Mouse (Mus musculus) layer of hippocampus, adult 2 months (tissue): ENCODE measurements at regions not wholly inside any gene's neighbourhood (a gene's known extent, or its start where the extent isn't known, plus 50 kb on each side); places are given as distances from the start of the nearest gene placed in this dataset.
"Not testable (repeated sequence)": the region's sequence is repeated elsewhere in the genome, so short reads cannot be mapped to it uniquely, and the experiment has no call there.

ENCODE experiments used
- DNase-seq, 2 experiments: peaks; one replicate each; pipeline ENCODE4 v3.0.0; 2022; ENCODE audit warnings: low spot score in 2 of 2
- H3K27ac ChIP-seq: fragments of 200-600 bp; 2 replicates; pipeline ENCODE4 v1.8.1; 2022
- H3K4me3 ChIP-seq: fragments of 200-600 bp; 2 replicates; pipeline ENCODE4 v1.8.1; 2022; ENCODE audit warnings: mild to moderate bottlenecking
- CTCF ChIP-seq: fragments of 200-600 bp; conservative IDR thresholded peaks from 2 replicates; pipeline ENCODE4 v1.8.1; 2022; ENCODE audit warnings: antibody characterized with exemption, mild to moderate bottlenecking, moderate library complexity

GRCm38 (mm10) chr2:3864872-3865271 lies 152.6 kb upstream of the Frmd4a start:
- no peak for TF ChIP-seq CTCF
- H3K4me3 ChIP-seq = no peak overlapping the region
- no peak overlapping the region for H3K27ac ChIP-seq
- no peak for DNase-seq

DNA sequence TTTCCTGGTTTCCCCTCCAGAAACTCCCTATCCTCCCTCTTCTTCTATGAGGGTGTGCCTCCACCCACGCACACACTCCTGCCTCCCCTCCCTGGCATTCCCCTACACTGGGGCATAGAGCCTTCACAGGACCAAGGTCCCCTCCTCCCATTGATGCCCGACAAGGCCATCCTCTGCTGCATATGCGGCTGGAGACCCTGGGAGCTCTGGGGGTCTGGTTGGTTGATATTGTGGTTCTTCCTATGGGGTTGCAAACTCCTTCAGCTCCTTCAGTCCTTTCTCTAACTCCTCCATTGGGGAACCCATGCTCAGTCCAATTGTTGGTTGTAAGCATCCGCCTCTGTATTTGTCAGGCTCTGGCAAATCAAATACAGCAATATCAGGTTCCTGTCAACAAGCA lies 150.8 kb upstream of the Frmd4a start:
- not testable (repeated sequence) for DNase-seq, H3K27ac ChIP-seq, H3K4me3 ChIP-seq

DNA sequence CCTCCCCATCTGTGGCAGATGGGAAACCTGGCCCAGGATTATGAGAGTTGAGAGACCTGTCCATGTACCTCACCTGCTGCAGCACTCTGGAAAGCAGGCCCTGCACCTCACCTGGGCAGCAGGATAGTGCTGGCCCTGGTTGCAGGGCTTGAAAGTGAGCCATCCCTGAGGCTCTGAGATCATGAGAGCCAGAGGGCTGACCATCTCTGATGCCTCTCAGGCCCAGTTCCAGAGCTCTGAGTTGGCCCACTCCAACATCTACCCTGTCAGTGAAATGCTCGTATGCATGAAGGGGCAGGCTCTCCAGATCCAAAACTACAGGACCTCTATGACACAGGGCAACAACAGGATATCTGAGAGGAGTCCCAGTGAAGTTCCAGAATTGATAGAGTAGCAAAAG lies 147.8 kb upstream of the Frmd4a start:
- TF ChIP-seq CTCF = no peak
- H3K4me3 ChIP-seq = no peak overlapping the region
- H3K27ac ChIP-seq = no peak overlapping the region
- no peak for DNase-seq

- DNase-seq = no peak
- Histone ChIP-seq H3K27ac (no peak overlapping the region), H3K4me3 (no peak overlapping the region)
- TF ChIP-seq CTCF = no peak
Measured at GRCm38 (mm10) chr2:3871748-3872147, 145.8 kb upstream of the Frmd4a start.

DNA sequence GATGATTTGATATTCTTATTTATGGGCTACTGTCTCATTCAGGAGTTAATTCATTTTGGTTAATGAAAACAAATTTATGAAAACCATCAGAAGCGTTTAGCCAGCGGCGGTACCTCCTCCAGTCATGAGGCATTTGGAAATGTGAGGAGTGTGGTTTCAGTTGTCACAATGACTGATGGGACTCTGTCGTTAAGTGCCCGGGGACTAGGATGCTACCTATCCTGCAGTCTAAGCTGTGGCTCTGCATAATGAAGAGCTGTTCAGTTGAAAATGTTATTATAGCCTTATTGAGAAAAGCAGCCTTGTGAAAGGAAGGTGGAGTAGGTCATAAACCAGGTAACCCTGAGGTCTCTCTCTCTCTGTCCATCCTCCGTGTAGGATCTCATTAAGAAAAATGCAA lies 130.5 kb upstream of the Frmd4a start:
- DNase-seq = no peak
- no peak overlapping the region for H3K4me3 ChIP-seq
- no peak overlapping the region for H3K27ac ChIP-seq
- no peak for TF ChIP-seq CTCF

GRCm38 (mm10) chr2:3887845-3888433 lies 129.6 kb upstream of the Frmd4a start:
- no peak overlapping the region for H3K27ac ChIP-seq
- no peak for DNase-seq
- TF ChIP-seq CTCF = no peak
- H3K4me3 ChIP-seq = peak overlapping the region; percentile 22; the same call in 1 of the 2 replicates

DNA sequence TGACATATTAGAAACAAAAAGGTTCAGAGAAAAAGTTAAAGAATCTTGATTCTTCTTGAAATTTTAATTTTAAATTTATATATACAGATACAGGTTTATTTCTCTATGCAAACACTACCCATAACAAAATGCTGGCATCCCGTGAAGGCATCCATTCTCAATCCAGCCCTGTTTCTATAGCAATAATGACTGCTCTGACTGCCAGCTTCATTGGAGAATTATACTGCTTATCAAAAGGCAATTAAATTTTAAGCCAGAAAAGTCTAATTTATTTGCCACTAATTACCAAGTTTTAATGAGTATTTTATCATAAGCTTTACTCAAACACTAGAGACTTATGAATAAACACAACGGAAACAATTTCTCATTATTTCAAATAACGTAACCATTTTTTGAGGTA lies 128.1 kb upstream of the Frmd4a start:
- no peak overlapping the region for H3K4me3 ChIP-seq
- no peak for DNase-seq
- H3K27ac ChIP-seq = no peak overlapping the region
- no peak for TF ChIP-seq CTCF

- Histone ChIP-seq H3K27ac (no peak overlapping the region), H3K4me3 (no peak overlapping the region)
- TF ChIP-seq CTCF = no peak
- DNase-seq = no peak
Measured at GRCm38 (mm10) chr2:3890462-3890861, 127.1 kb upstream of the Frmd4a start.

- TF ChIP-seq CTCF = no peak
Measured at GRCm38 (mm10) chr2:3907026-3907425, 110.5 kb upstream of the Frmd4a start.

GRCm38 (mm10) chr2:3908192-3908591 lies 109.3 kb upstream of the Frmd4a start:
- H3K27ac ChIP-seq = no peak overlapping the region
- no peak for DNase-seq
- no peak overlapping the region for H3K4me3 ChIP-seq
- TF ChIP-seq CTCF = no peak

More at GRCm38 (mm10) chr2:3907026-3907425, 110.5 kb upstream of the Frmd4a start:
- Histone ChIP-seq H3K4me3 (no peak overlapping the region), H3K27ac (no peak overlapping the region)
- no peak for DNase-seq

- DNase-seq = no peak
- Histone ChIP-seq H3K4me3 (no peak overlapping the region), H3K27ac (no peak overlapping the region)
- no peak for TF ChIP-seq CTCF
Measured at GRCm38 (mm10) chr2:3910086-3910891, 107.2 kb upstream of the Frmd4a start.

DNA sequence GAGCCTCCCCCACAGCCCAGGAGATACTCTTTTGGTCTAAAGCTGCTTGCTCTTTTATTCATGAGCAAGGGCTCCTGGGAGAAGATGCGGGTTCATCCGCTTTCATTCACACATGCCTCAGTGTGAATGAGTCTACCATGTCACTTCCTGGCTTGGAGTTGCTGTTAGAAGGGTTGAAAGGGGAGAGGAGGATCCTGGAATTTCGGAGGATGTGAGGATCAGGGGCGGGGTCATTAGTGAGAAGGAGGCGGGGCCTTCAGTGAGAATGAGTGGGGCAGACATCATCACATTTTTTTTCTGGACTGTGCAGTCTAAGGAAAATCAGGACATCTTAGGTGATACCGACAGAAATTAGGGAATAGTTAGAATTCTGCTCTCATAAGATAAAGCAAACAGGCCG lies 102.4 kb upstream of the Frmd4a start:
- no peak for DNase-seq
- no peak overlapping the region for H3K27ac ChIP-seq
- TF ChIP-seq CTCF = no peak
- H3K4me3 ChIP-seq = no peak overlapping the region

- no peak overlapping the region for H3K4me3 ChIP-seq
- no peak for TF ChIP-seq CTCF
- no peak for DNase-seq
- no peak overlapping the region for H3K27ac ChIP-seq
Measured at GRCm38 (mm10) chr2:3916365-3916764, 101.2 kb upstream of the Frmd4a start.

DNA sequence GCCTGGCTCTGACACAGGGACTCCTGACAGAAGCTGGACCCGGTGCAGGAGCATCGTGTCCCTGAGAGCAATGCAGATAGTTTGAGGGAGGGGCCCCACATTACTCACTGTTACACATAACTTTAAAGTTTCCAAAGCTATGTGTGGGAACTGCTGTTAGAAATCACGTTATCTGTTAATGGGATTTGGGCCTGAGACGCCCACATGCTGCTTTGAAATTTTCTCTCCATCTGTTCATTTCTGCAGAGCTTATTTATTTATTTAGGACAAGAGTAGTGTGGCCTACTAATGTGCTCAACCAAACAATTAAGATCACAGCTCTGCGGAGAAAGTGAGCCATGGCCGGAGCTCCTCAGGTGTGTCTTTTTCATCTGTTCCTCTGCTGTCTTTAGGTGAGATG lies 99.4 kb upstream of the Frmd4a start:
- peak; percentile 64 to 66 for DNase-seq
- H3K27ac ChIP-seq = peak overlapping the region; percentile 61; the same call in 1 of the 2 replicates
- H3K4me3 ChIP-seq = no peak overlapping the region
- no peak for TF ChIP-seq CTCF
